Mouse (Mus musculus) heart, postnatal 25 days (tissue): ENCODE data around the gene Nepro. TPM values are rescaled to one million over a fixed set of nuclear protein-coding genes. Genes with fewer than 3 reads are reported as not detected.

Experiments
- DNase-seq: peaks from one replicate; pipeline ENCODE4 v3.0.0; 2022; ENCODE audit warnings: low spot score
- intact Hi-C: fragments of 180-260 bp; cut with DNase I; formaldehyde crosslinking; loops from one replicate; pipeline ENCODE4 v1.15.1; 2025
- total RNA-seq, 2 experiments: library from RNA; stranded (reverse); gene quantifications; 2 replicates each; pipeline ENCODE4 v1.2.3; 2021

The Nepro gene
- total RNA-seq, 2 experiments from 2014 or later: 3.5 to 4.2 TPM

GRCm38 (mm10) chr16:44748007-44748406 is 23.9 kb downstream of the Nepro start:
- no peak for DNase-seq
- intact Hi-C loops: no loop called here

- DNase-seq: no peak
- intact Hi-C loops: no loop called here
Measured at GRCm38 (mm10) chr16:44757700-44758099, 33.6 kb downstream of the Nepro start.

DNA sequence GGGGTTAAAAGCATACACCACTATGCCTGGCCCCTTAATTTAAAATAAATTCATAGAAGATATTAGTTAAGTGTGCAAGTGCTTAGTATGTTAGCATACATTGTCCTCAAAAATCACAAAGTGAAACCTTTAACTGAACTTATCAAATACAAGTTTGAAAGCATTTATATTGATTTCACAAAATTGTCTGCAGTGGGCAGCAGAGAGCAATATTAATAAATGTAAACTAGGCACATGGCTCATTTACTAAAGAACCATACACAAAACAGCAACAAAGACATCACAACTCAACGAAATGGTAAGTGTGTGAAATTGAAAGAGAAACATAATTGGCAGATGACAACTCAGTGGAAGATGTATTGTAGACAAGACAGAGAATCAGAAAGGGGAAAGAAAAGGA is 37.7 kb downstream of the Nepro start:
- DNase-seq: no peak
- intact Hi-C loops: loop anchor here (10.0 kb wide), 1 partner anchor 363 kb away; no protein-coding TSS in a partner anchor

DNA sequence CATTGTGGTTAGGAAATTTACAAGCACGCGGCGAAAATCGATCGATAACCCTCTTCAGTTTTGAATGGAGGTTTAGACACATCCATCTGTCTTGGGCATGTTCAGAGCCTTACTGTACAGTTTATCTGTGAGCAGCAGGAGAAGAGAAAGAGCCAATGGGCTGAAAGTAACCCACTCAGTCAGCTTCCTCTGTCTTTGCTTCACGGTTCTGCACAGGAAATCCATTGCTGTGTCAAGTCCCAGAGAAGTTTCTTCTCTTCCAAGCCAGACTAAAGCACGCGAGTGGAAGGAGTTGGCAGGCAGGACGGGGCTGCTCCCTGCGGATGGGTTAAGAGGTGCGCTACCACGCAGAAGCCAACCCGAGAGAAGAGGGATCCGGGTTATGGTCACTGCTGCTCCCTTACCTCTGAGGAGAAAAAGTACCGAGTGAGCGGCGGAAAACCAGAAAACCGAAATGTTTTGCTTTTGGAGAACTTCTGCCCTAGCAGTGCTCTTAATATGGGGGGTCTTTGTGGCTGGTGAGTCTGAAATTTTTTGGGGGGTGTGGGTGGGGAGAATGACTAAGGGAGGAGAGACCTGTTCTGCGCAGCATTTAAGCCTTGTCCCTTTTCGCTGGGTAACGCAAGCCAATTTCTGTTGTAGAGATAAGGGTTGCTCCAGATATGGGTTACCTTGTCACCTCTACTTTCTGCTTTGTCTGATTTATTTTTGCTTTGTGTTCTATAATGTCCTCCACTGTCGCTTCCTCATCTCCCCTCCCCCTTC is 41.6 kb downstream of the Nepro start, which contains the start of gene Cd200r1:
TSS of gene Cd200r1 (plus strand) at position 182 of the 765 bp plus-strand sequence.
- DNase-seq: no peak
- intact Hi-C loops: loop anchor here (10.0 kb wide), 1 partner anchor 359 kb away; no protein-coding TSS in a partner anchor

DNA sequence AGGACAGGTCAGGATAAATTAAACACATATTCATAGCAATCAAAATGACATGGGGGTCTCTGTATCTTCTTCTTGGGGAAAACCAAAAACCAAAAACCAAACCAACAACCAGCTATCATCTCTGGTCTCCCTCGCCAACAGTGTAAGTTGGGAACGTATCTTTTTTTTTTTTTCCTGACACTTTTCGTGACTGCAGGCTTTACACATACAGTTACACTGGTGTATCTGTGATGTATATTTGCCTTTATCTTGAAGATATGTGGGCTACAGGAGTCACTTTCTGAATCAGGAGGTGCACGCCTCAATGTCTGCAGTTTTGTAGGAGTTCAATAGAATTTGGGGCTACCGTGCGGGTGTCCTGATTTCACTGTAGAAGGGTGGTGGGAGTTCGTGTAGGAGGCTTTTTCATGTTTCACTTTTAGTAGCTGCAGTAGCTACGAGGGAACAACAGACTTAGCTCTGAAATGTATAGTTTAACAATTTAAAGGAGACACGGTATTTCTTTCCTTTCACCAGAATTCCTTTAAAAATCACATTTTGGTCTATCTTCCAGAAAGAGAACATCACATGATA is 42.3 kb downstream of the Nepro start:
- intact Hi-C loops: loop anchor here (10.0 kb wide), 1 partner anchor 358 kb away; no protein-coding TSS in a partner anchor
- no peak for DNase-seq

GRCm38 (mm10) chr16:44767506-44767905 is 43.4 kb downstream of the Nepro start:
- DNase-seq: no peak
- intact Hi-C loops: loop anchor here (10.0 kb wide), 1 partner anchor 357 kb away; no protein-coding TSS in a partner anchor

- DNase-seq: no peak
Measured at GRCm38 (mm10) chr16:44767967-44768366, 43.9 kb downstream of the Nepro start.

GRCm38 (mm10) chr16:44772577-44772976 is 48.5 kb downstream of the Nepro start:
- intact Hi-C loops: no loop called here
- DNase-seq: no peak

More at GRCm38 (mm10) chr16:44767967-44768366, 43.9 kb downstream of the Nepro start:
- intact Hi-C loops: loop anchor here (2.0 to 10.0 kb wide), 2 partner anchors 321 to 357 kb away; no protein-coding TSS in a partner anchor

DNA sequence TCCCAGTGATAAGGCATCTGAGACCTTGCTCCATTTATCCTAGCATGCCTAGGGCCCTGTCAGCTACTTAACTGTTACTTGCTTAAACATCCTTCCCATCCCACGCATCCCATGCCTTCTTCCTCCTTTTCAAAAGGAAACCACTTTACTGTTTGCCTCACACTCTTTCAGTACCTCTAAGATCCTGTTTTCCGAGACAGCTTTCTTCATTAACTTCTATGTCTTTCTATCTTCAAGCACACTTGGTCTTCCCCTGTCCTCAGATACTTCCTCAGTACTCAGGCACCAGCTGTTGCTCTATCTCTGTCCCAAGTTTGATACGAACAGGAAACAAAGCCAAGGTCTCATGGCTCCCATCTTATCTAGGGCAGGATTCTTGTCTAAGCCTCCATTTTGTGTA is 49.6 kb downstream of the Nepro start:
- DNase-seq: no peak
- intact Hi-C loops: no loop called here

GRCm38 (mm10) chr16:44774201-44774600 is 50.1 kb downstream of the Nepro start:
- intact Hi-C loops: no loop called here
- no peak for DNase-seq

DNA sequence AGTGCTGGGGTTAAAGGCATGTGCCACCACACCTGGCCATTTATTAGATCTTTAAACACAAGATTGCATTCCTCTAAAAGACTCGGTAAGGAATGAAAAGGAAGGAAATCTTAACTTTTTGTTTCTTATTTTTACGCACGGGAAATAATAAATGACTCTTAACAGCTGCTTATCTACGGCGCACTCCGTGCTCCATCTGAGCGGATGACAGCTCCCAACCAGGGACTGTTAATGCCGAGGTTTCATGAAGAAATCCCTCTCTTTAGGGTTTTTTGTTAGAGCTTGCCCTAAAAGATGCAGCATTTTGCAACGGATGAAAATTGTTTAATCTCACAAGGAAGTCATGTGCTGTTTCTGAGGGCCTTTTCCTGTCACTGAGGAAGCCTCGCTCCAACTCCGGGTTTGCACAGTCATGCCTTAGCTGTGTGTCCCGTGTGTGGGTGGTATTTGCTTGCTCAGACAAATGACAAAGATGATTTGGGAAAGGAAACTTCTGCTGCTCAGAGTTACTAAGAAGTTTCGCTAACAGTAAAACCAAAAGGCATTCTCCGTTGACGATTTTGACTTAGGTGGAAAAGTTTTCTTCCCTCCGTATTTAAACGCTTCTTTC is 54.5 kb downstream of the Nepro start:
- DNase-seq: peak; percentile 25
- intact Hi-C loops: no loop called here

- no peak for DNase-seq
- intact Hi-C loops: no loop called here
Measured at GRCm38 (mm10) chr16:44779494-44779893, 55.4 kb downstream of the Nepro start.

- no peak for DNase-seq
- intact Hi-C loops: no loop called here
Measured at GRCm38 (mm10) chr16:44780751-44781150, 56.6 kb downstream of the Nepro start.

Other genes starting within 250 kb of the Nepro start
- 1 to 10 TPM; 4.5 to 5.8 TPM for gene Boc, start 165.4 kb upstream of the Nepro start, total RNA-seq
- 10 to 100 TPM in 1 of 2 experiments, 1 to 10 TPM in 1; 9.8 to 13.0 TPM for gene Gtpbp8, start 22.1 kb downstream of the Nepro start, total RNA-seq
- gene Cd200r1, start 41.4 kb downstream of the Nepro start, total RNA-seq: under 1 TPM; 0.48 to 0.49 TPM
- not detected for gene Cd200r4, start 87.4 kb downstream of the Nepro start, total RNA-seq
- gene Cd200r2, start 142.8 kb downstream of the Nepro start, total RNA-seq: not detected
- gene Cd200r3, start 219.4 kb downstream of the Nepro start, total RNA-seq: not detected